Mouse (Mus musculus) gastrocnemius, adult 8-10 months (tissue): ENCODE measurements around the gene Npdc1. TPM values are rescaled to one million over a fixed set of nuclear protein-coding genes. Genes with fewer than 3 reads are reported as not detected.

Experiments used
- DNase-seq, 2 experiments: peaks; one replicate each; pipeline ENCODE4 v3.0.0; 2022; ENCODE audit warnings: low spot score in 2 of 2
- microRNA-seq: library from miRNA; unstranded; fragments of <30 nt; microRNA quantifications from one replicate; pipeline ENCODE4 v1.2.0, GENCODE M21; 2022
- total RNA-seq, 4 experiments: library from RNA; stranded (reverse); gene quantifications; 2 replicates each; pipeline ENCODE4 v1.2.4; 2022

The Npdc1 gene
- total RNA-seq, 4 experiments from 2014 or later, result 12.6 to 19.9 (median 15.7) TPM

DNA sequence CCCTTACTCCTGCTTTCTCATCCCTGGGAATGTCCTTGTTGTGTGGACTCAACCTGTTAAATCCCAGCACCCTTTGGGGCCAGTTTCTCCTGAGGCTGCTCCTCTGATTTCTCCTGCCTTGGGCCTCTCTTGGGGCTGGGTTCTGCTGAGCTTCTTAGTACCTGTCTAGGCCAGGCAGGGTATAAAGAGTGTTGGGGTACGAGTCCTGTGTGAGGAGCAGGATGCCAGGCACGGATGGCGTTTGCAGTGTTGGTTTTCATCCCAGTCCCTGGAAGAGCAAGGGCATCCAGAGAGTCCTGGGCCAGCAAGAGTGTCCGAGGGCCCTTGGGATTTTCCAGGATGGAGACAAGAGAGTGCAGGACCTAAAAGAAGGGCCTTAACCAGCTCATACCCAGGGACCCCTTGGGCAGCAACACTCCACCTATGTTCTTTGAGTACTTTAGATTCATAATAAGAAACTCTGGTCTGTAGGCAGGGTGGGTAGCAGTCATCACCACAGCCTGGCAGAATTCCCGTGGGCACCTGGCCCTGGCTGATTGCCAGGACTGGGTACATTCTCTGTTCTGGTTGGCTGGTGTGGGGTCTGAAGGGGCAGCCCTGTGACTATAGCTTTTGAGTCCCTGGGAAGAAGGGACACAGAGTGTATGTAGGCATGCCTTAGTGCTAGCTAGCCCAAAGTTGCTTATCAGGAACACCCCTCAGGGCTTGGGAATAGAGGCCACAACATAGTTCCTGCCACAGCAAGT is 30.5 kb downstream of the Npdc1 start:
- DNase-seq, result no peak

DNA sequence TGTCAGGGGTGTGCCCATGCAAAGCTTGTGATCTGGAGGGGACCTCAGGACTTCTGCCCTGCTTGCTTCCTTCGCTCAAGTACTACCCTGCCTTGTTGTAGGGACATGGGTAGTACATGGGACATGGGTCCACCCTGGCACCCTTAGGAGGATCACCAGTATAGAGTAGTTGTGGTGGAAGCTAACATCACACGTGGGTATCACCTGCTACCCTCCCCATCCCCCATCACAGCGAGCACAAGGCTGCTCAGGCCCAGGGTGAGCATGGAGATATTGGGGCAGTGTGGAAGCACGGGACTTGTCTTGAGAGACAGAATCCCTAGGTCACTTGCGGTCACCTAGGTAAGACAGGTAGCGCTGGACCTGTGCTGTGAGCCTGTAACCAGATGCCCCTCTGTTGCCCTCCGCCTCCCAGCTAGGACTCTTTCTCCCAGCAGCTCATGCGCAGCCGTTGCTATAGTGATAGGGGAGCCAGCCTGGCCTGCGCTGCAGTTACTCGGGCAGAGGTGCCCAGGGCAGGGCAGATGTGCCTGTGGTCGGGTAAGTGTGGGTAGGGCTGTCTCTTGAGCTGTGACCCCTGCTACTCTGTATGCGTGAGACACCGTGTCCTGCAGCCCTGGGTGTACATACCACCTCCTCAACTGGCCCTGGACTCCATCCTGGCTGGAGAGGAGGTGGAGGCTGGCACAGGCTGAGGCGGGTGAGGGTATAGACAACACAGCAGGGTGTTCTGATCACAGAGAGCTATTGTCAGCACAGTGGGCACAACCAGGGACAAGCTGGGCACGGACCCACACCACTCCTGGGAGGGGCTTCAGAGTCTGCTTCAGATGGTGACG is 31.5 kb downstream of the Npdc1 start:
- no peak for DNase-seq

DNA sequence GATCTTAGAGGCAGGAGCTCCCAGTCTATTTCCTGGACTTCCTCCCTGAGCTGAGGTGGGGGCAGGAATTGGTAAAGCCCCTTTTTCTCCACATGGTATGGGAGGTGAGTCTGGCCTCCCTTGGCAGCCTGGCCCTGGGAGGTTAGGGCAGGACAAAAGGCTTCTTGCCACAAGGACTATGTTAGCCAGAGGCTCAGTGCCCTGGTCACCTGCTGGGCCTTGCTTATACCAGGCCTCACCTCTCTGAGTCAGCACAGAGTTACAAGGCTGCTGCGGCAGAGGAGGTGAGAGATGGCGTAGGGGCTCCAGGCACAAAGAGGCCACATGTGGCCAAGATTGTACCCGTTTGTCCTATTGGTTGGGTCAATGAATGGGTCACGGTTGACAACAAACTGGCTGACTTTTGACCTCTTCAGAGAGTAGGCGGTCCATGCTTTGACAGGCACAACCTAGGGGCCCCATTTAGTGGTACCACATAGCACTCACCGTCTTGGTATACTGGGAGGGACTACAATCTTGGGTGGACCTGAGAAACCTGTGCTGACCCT is 32.2 kb downstream of the Npdc1 start:
- no peak for DNase-seq

DNA sequence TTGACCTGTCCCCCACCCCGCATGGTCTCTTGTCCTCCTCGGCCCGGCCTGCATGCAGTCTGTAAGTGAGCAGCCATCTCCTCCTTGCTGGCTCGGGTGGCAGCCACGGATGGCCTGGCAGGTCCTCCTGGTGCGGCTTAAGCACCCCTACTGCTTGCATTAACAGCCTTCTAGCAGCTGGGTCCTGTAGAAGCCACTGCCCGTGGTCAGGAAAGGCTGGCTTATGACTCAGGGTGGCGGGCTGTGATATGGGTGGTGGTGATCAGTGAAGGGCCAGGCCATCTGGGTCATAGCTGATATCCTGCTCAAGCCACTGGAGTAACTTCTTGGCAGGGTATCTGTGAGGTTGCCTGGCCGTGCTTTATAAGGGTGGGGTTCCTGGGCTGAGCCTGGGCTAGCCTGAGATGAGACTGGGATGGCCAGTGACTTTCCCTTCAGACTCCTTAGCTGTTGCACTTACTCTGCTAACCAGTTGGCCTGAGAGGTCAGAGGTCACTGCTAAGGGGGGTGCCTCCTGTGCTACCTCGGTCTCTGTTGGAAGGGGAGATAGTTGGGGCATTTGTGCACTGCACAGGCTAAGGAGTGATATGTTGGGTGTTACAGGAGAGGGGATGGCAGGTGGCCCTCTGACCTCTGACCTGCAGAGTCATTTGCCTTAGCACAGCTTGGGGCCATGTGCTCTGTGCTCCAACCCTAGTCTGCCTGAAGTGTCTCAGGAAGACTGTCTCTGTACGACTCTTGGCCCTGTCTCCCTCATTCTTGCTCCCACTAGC is 33.4 kb downstream of the Npdc1 start:
- no peak for DNase-seq

DNA sequence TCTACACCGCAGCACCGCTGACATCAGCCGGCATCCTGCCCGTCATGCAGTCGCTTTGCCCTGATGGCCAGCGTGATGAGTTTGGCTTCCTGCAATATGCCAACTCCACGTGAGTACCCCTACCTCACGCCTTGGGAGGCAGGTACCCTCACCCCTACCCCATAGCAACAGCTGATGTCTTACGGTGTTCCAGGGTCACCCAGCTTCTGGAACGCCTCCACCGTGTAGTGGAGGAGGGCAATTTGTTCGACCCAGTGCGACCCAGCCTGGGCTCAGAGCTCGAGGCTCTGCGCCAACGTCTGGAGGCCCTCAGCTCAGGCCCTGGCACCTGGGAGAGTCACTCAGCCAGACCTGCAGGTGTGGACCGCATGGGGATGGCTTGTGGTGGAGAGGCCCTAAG is 34.0 kb downstream of the Npdc1 start:
- DNase-seq, result no peak

DNA sequence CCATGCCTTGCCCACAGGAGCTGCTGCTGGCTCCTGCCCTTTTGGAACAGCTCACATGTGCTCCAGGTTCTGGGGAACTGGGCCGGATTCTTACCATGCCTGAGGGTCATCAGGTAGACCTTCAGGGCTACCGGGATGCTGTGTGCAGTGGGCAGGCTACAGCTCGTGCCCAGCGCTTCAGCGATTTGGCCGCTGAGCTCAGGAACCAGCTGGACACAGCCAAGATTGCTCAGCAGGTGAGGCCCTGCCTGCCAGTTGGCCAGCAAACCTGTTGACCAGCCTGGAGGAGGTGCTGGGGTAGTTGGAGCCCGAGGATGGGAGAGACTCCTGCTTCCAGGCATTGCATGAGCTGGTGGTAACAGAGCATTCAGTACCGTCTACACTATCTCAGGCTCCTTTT is 35.1 kb downstream of the Npdc1 start:
- DNase-seq, result no peak

DNA sequence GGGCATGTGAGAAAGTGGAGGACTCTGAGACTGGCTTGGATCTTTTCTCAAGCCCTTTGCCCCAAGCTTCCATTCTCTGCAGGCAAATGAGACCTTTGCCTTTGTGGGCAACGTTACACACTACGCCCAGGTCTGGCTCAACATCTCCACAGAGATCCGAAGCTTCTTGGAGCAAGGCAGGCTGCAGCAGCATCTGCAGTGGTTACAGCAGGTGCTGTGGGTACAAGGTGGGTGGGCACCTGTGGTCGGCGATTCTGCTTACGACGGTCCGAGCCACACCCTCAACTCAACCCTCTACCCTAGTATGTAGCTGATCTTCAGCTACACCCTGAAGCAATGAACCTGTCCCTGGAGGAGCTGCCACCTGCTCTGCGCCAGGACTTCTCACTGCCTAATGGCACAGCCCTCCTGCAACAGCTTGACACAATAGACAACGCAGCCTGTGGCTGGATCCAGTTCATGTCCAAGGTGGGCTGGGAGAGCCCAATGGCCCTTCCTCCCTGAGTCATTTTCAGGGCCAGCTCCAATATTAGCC is 37.2 kb downstream of the Npdc1 start:
- no peak for DNase-seq

DNA sequence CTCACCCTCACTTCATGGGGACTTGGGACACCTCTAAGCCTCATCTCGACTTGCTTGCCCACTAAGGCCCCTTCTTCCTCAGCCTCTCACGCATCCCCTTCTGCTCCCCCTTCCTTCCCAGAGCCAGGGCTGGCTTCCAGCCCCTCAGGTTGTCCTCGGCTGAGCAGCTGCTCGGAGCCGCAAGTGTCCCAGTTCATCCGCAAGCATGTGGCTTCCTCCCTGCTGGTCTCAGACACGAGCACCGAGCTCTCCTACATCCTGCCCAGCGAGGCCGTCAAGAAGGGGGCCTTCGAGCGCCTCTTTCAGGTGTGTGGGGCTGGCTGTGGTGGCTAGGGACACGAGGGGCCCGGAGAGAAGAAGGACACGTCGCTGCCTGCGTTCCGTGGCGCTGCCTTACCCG is 41.9 kb downstream of the Npdc1 start:
- DNase-seq, result no peak

DNA sequence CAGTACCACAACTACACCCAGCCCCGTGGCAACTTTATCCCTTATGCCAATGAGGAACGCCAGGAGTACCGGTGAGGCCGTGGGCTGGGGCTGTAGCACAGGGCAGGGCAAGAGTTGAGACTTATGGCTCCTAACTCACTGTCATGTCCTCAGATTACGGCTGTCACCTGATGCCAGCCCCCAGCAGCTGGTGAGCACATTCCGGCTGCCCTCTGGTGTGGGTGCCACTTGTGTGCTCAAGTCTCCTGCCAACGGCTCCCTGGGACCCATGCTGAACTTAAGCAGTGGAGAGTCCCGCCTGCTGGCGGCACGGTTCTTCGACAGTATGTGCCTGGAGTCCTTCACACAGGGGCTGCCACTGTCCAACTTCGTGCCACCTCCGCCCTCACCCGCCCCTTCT is 43.5 kb downstream of the Npdc1 start:
- no peak for DNase-seq

DNA sequence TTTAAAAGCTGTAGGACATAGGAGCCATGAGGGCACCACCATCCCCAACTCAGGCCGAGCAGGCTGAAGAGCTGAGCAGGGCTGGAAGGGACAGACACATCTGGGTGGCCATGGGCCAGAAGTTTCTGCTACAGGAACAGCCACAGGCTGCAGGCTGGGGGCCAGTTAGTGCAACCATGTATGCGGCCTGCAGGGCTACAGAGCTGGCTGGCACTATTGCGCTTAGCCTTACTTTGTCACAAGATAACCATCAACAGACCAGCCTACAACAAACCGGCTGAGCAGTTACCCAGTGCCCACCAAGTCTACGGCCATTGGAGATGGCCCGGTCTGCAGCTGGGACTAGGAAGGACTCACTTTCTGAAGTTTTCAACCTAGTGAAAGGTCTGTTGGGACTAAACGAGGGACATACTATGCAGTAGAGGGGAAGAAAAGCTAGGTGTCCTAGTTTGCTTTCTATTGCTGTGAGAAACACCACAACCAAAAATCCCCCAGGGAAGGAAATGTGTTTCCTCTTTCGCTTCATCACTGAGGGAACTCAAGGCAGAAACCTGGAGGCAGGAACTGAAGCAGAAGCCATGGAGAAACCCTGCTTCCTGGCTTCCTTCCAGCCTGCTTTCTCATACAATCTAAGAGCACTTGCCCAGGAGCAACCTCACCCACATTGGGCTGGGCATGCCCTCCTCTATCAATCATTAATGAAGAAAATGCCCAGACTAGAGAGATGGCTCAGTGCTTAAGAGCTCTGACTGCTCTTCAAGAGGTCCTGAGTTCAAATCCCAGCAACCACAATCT is 51.9 kb downstream of the Npdc1 start:
- no peak for DNase-seq

DNA sequence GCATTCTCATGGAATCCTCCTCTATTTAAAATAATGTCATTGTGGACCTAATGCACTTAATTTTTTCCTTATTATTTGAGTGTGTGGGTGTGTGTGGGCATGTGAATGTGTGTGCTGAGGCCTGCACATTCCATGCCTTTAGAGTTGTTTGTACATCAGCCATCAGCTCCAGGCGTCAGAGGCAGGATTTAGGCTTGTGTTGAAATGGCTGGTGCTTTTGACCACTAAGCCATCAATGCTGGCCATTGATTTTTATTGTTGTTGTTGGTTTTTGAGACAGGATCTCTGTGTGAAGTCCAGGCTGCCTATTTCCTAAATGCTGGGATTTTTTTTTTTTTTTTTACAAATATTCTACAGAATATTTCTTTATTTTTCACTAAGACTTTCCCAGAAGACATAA is 53.8 kb downstream of the Npdc1 start:
- no peak for DNase-seq

DNA sequence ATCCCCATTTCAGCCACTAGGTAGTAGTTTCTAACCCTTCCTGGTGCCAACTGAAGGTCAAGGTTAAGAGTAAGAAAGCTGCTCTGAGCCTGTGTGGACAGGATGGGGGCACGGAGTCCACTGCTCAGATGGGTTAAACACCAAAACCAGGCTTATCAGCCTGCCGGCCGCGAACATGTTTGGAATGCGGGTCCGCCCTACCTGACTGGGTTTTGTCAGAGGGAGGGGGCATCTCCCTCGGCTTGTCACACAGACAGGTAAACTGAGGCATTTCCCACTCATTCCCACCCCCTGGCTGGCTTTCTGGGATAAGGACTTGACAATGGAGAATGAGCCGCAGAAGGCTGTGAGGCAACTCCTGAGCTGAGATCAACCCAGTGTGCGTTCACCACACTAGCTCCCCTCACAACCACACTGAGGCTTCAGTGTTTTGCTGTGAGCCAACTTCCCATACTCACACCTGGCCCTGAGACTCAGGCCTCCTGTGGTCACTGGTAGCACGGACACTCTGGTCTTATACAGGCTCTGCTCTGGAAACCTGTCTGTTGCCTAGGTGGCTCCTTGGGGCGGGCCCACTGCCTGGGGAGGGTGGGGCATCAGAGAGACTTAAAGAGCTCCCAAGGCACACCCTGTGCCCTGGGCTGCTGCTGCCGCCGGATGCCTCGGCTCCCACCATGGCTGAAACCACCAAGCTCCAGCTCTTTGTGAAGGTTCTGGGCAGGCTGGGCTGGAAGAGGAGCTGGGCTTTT is 57.2 kb downstream of the Npdc1 start, which contains the start of gene Clic3:
TSS of gene Clic3 (plus strand) at position 634 of the 749 bp plus-strand sequence.
- no peak for DNase-seq

DNA sequence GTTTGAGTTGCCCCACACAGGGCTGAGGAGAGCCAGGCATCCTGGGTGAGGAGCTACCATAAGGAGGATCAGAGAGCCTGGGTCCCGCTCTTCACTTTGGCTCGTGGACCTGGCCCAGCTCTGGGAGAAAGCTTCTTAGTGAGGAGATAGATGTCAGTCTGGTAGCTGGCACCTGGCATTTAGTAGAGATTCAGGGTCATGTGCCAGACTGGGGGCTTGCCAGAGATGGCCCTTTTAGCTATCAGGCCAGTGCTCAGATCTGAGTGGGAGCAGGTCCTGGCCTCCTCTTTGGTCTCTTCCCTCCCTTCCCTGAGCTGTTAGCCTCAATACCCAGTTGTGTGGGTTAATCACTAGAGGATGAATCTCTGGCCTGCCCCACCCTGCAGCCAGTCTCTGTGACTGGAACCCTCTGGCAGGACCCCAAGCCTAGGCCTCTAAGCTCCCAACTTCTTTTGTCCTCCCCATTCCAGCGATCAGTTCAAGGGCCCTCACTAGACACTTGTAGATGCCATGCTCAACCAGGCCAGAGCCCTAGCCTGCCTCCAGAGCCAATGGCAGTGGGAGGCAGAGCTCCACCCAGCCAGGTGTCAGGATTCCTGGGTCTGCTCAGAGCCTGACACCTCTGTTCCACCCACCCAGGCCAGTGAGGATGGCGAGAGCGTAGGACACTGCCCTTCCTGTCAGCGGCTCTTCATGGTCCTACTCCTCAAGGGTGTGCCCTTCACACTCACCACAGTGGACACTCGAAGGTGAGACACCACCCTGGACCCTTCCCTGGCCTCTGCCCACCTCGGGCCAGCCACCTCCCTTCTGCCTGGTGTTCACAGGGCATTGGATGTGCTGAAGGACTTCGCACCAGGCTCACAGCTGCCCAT is 58.1 kb downstream of the Npdc1 start:
- DNase-seq, result no peak

DNA sequence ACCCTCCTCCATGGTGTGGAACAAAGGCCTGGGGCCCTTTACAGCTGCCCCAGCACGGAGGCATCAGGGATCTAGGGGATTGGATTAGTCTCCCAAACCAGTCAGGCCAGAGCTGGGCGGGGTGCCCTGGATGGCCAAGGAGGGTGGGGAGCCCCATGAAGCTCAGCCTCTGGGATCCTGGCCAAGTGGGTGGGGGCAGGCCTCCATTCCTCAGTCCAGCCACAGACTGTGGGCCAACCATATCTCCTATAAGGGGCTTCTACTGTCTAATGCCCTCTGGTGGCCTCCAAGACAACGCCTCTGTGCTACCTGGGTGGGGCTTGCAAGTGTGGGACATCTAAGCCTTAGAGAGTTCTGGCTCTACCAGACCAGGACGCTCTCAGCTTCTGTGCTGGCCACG is 59.8 kb downstream of the Npdc1 start:
- peak; percentile 31 to 52 for DNase-seq

Small RNA genes lying within 50 kb of the gene (microRNA-seq; reads per million reads assigned to microRNA genes)
- not detected for gene Mir3087

Other genes starting within 250 kb of the Npdc1 start
- 1 to 10 TPM; 3.0 to 7.1 (median 5.9) TPM for gene Nrarp, start 218.6 kb upstream of the Npdc1 start, total RNA-seq
- gene Tor4a, start 202.5 kb upstream of the Npdc1 start, total RNA-seq, result under 1 TPM; 0.48 to 0.92 (median 0.76) TPM
- gene Nelfb, start 187.9 kb upstream of the Npdc1 start, total RNA-seq, result 10 to 100 TPM; 20.8 to 28.3 (median 22.6) TPM
- gene Stpg3, start 184.7 kb upstream of the Npdc1 start, total RNA-seq, result not detected
- not detected for gene Fam166a, start 180.6 kb upstream of the Npdc1 start, total RNA-seq
- gene Tubb4b, start 174.6 kb upstream of the Npdc1 start, total RNA-seq, result 100 to 1,000 TPM; 228 to 239 (median 232) TPM
- not detected for gene Slc34a3, start 165.0 kb upstream of the Npdc1 start, total RNA-seq
- gene Rnf224, start 162.6 kb upstream of the Npdc1 start, total RNA-seq, result not detected
- under 1 TPM; 0.36 to 0.87 (median 0.69) TPM for gene Rnf208, start 157.1 kb upstream of the Npdc1 start, total RNA-seq
- not detected for gene Cysrt1, start 156.9 kb upstream of the Npdc1 start, total RNA-seq
- 1 to 10 TPM in 2 of 4 experiments, under 1 TPM in 2; 0.54 to 1.8 (median 1.2) TPM for gene AL732309.1, start 152.5 kb upstream of the Npdc1 start, total RNA-seq
- gene Tmem203, start 143.9 kb upstream of the Npdc1 start, total RNA-seq, result 10 to 100 TPM; 11.7 to 14.1 (median 13.1) TPM
- 1 to 10 TPM; 2.0 to 5.3 (median 2.6) TPM for gene Tprn, start 136.7 kb upstream of the Npdc1 start, total RNA-seq
- 10 to 100 TPM; 29.0 to 36.4 (median 31.2) TPM for gene Ssna1, start 126.9 kb upstream of the Npdc1 start, total RNA-seq
- gene Anapc2, start 126.9 kb upstream of the Npdc1 start, total RNA-seq, result 10 to 100 TPM; 30.4 to 33.4 (median 31.3) TPM
- not detected for gene Tmem210, start 111.2 kb upstream of the Npdc1 start, total RNA-seq
- not detected for gene Lrrc26, start 109.4 kb upstream of the Npdc1 start, total RNA-seq
- gene Grin1, start 80.2 kb upstream of the Npdc1 start, total RNA-seq, result not detected
- 10 to 100 TPM; 13.9 to 15.0 (median 14.4) TPM for gene Man1b1, start 67.0 kb upstream of the Npdc1 start, total RNA-seq
- 10 to 100 TPM; 12.8 to 20.3 (median 16.7) TPM for gene Dpp7, start 43.0 kb upstream of the Npdc1 start, total RNA-seq
- 10 to 100 TPM in 1 of 4 experiments, 1 to 10 TPM in 3; 3.6 to 11.9 (median 4.8) TPM for gene Uap1l1, start 33.7 kb upstream of the Npdc1 start, total RNA-seq
- gene Sapcd2, start 27.0 kb upstream of the Npdc1 start, total RNA-seq, result not detected
- 1 to 10 TPM; 3.8 to 8.0 (median 6.2) TPM for gene Entpd2, start 3.5 kb upstream of the Npdc1 start, total RNA-seq
- not detected for gene Fut7, start 23.9 kb downstream of the Npdc1 start, total RNA-seq
- gene Abca2, start 29.4 kb downstream of the Npdc1 start, total RNA-seq, result 10 to 100 TPM; 14.6 to 19.4 (median 16.0) TPM
- gene Clic3, start 57.5 kb downstream of the Npdc1 start, total RNA-seq, result 1 to 10 TPM in 1 of 4 experiments, under 1 TPM in 2, not detected in 1; 0.64 to 1.1 (median 0.77) TPM
- gene Paxx, start 61.7 kb downstream of the Npdc1 start, total RNA-seq, result 10 to 100 TPM; 11.2 to 15.0 (median 14.9) TPM
- not detected for gene Ptgds, start 70.7 kb downstream of the Npdc1 start, total RNA-seq
- not detected for gene Lcn12, start 94.6 kb downstream of the Npdc1 start, total RNA-seq
- 100 to 1,000 TPM in 1 of 4 experiments, 10 to 100 TPM in 3; 83.3 to 100 (median 89.7) TPM for gene Fbxw5, start 101.4 kb downstream of the Npdc1 start, total RNA-seq
- 1 to 10 TPM; 1.0 to 1.8 (median 1.6) TPM for gene C8g, start 102.4 kb downstream of the Npdc1 start, total RNA-seq
- gene Traf2, start 147.6 kb downstream of the Npdc1 start, total RNA-seq, result 10 to 100 TPM; 12.0 to 18.8 (median 15.2) TPM
- 100 to 1,000 TPM; 104 to 172 (median 141) TPM for gene Edf1, start 158.5 kb downstream of the Npdc1 start, total RNA-seq
- under 1 TPM; 0.19 to 0.46 (median 0.33) TPM for gene Mamdc4, start 175.5 kb downstream of the Npdc1 start, total RNA-seq
- gene Phpt1, start 175.9 kb downstream of the Npdc1 start, total RNA-seq, result 10 to 100 TPM; 62.8 to 69.7 (median 65.5) TPM
- under 1 TPM; 0.13 to 0.20 (median 0.16) TPM for gene Ajm1, start 182.4 kb downstream of the Npdc1 start, total RNA-seq
- 10 to 100 TPM; 83.3 to 94.6 (median 89.3) TPM for gene Rabl6, start 209.2 kb downstream of the Npdc1 start, total RNA-seq
- not detected for gene Ccdc183, start 218.3 kb downstream of the Npdc1 start, total RNA-seq
- gene Tmem141, start 222.7 kb downstream of the Npdc1 start, total RNA-seq, result 10 to 100 TPM; 14.9 to 22.8 (median 17.3) TPM
- gene Fcna, start 228.7 kb downstream of the Npdc1 start, total RNA-seq, result 1 to 10 TPM in 3 of 4 experiments, under 1 TPM in 1; 0.41 to 4.2 (median 1.9) TPM